Mouse (Mus musculus) forebrain, embryonic 11.5 days (tissue): ENCODE results near the gene Eml6. TPM values are rescaled to one million over a fixed set of nuclear protein-coding genes. Genes with fewer than 3 reads are reported as not detected.
"Not testable (repeated sequence)": the region's sequence is repeated elsewhere in the genome, so short reads cannot be mapped to it uniquely, and the experiment has no call there.

Experiments
- ATAC-seq: fragments of 200-750 bp; cut with Nextera tagmentation; replicated peaks from 2 replicates; pipeline ENCODE4 v1.8.0; 2017; ENCODE audit warnings: moderate TSS enrichment; ENCODE audit not compliant: low FRiP score
- DNase-seq: peaks from one replicate; pipeline ENCODE4 v3.0.0-alpha.2; 2017; ENCODE audit warnings: low spot score
- H3K27ac ChIP-seq: fragments of 300-500 bp; sonication (generic); 2 replicates; pipeline ENCODE4 v1.5.1; 2014; ENCODE audit warnings: low read depth, low read length
- H3K27me3 ChIP-seq: fragments of 300-500 bp; sonication (generic); 2 replicates; pipeline ENCODE4 v1.6.1; 2014; ENCODE audit warnings: mild to moderate bottlenecking, low read length, mixed read lengths; ENCODE audit not compliant: control insufficient read depth, insufficient read depth
- H3K36me3 ChIP-seq: fragments of 300-500 bp; sonication (generic); 2 replicates; pipeline ENCODE4 v1.6.1; 2014; ENCODE audit warnings: mild to moderate bottlenecking, low read length, moderate library complexity, mixed read lengths; ENCODE audit not compliant: control insufficient read depth, insufficient read depth
- H3K4me1 ChIP-seq: fragments of 300-500 bp; sonication (generic); replicated peaks from 2 replicates; pipeline ENCODE4 v1.6.1; 2014; ENCODE audit warnings: low read length, mixed read lengths; ENCODE audit not compliant: control insufficient read depth, insufficient read depth
- H3K4me2 ChIP-seq: fragments of 300-500 bp; sonication (generic); 2 replicates; pipeline ENCODE4 v1.6.1; 2014; ENCODE audit warnings: low read depth, mild to moderate bottlenecking, low read length, moderate library complexity, mixed read lengths; ENCODE audit not compliant: severe bottlenecking
- H3K4me3 ChIP-seq: fragments of 300-500 bp; sonication (generic); 2 replicates; pipeline ENCODE4 v1.5.1; 2014; ENCODE audit warnings: low read depth, low read length
- H3K9ac ChIP-seq: fragments of 300-500 bp; sonication (generic); 2 replicates; pipeline ENCODE4 v1.6.1; 2014; ENCODE audit warnings: low read length
- H3K9me3 ChIP-seq: fragments of 300-500 bp; sonication (generic); 2 replicates; pipeline ENCODE4 v1.6.1; 2016; ENCODE audit warnings: low read length, mixed read lengths; ENCODE audit not compliant: control insufficient read depth
- WGBS: fragments of 180-500 bp; shearing (Covaris S2); extraction: QIAGEN DNeasy Blood & Tissue Kit; methylation state at CpG from one replicate; pipeline ENCODE4 v1.1.7; 2014; 5-methylcytosine and 5-hydroxymethylcytosine counted together
- polyA plus RNA-seq: library from polyadenylated mRNA; unstranded; fragments of >200 nt; fragmentation: Nextera tagmentation; extraction: Ambion mirVana; gene quantifications from 2 replicates; pipeline ENCODE4 v1.2.1, GENCODE M21; 2014

The Eml6 gene
- polyA plus RNA-seq, 1 experiment from 2014 or later = 0.76 TPM

DNA sequence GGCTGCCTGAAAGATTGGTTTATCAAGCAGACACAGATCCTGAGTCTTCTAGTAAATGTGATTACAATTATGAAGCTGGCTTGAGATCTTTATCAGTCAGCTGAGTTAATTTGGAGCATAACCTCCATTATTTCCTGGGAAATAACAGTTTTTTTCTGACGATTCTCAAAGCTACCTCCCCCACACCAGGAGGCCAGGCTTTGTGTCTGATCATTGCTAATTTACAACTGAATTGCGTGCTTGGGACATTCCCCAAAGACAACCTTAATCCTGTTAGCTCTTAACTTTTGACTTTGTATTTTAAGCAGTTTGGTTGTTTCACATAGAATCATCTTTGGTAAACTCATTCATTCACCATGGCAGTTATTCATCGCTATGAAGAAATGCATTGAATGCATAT is 148.6 kb downstream of the Eml6 start:
- no peaks in the 10 kb centered on the region for H3K27me3 ChIP-seq
- no peak for DNase-seq
- 31% methylated on average over 3 of the region's 3 CpGs for WGBS

GRCm38 (mm10) chr11:29874781-29875180 is 151.1 kb downstream of the Eml6 start:
- not testable (repeated sequence) for ATAC-seq
- 70% methylated on average over 1 of the region's 1 CpGs for WGBS

More for the DNA sequence above, 148.6 kb downstream of the Eml6 start:
- no peak overlapping the region for H3K27ac ChIP-seq
- H3K4me3 ChIP-seq = no peak overlapping the region
- H3K9ac ChIP-seq = no peak overlapping the region
- no peak for ATAC-seq
- no peaks in the 10 kb centered on the region for H3K36me3 ChIP-seq
- H3K9me3 ChIP-seq = no peaks in the 10 kb centered on the region
- H3K4me1 ChIP-seq = no peaks in the 10 kb centered on the region
- H3K4me2 ChIP-seq = no peak overlapping the region

GRCm38 (mm10) chr11:29870174-29870573 is 155.7 kb downstream of the Eml6 start:
- H3K27me3 ChIP-seq = no peaks in the 10 kb centered on the region
- H3K9me3 ChIP-seq = no peaks in the 10 kb centered on the region
- no peaks in the 10 kb centered on the region for H3K36me3 ChIP-seq
- no peak for ATAC-seq
- H3K4me1 ChIP-seq = no peaks in the 10 kb centered on the region
- no peak overlapping the region for H3K27ac ChIP-seq
- no peak overlapping the region for H3K4me2 ChIP-seq
- no peak overlapping the region for H3K4me3 ChIP-seq
- no peak overlapping the region for H3K9ac ChIP-seq
- DNase-seq = no peak
- WGBS = 87% methylated on average over 2 of the region's 2 CpGs

More at GRCm38 (mm10) chr11:29874781-29875180, 151.1 kb downstream of the Eml6 start:
- H3K9ac ChIP-seq, H3K27ac ChIP-seq, H3K4me3 ChIP-seq, DNase-seq, H3K4me1 ChIP-seq, H3K4me2 ChIP-seq, H3K27me3 ChIP-seq, H3K36me3 ChIP-seq, H3K9me3 ChIP-seq: not testable (repeated sequence)

- Histone ChIP-seq H3K36me3 (no peaks in the 10 kb centered on the region), H3K27me3 (no peaks in the 10 kb centered on the region), H3K27ac (no peak overlapping the region), H3K4me3 (no peak overlapping the region), H3K4me1 (0 out of 2 replicates have a peak, but pooled peaks cover 2% of the 10 kb centered on the region), H3K4me2 (no peak overlapping the region), H3K9me3 (no peaks in the 10 kb centered on the region), H3K9ac (no peak overlapping the region)
- ATAC-seq (no peak), DNase-seq (no peak)
Observed at GRCm38 (mm10) chr11:29864269-29864668, 161.6 kb downstream of the Eml6 start.

GRCm38 (mm10) chr11:29861750-29862397 is 164.0 kb downstream of the Eml6 start:
- Histone ChIP-seq H3K9ac (no peak overlapping the region), H3K36me3 (no peaks in the 10 kb centered on the region), H3K9me3 (no peaks in the 10 kb centered on the region), H3K27me3 (no peaks in the 10 kb centered on the region), H3K4me1 (0 out of 2 replicates have a peak, but pooled peaks cover 2% of the 10 kb centered on the region), H3K4me2 (no peak overlapping the region), H3K27ac (no peak overlapping the region), H3K4me3 (no peak overlapping the region)
- DNase-seq = peak; percentile 58
- 34% methylated on average over 2 of the region's 2 CpGs for WGBS
- ATAC-seq = peak; percentile 66

DNA sequence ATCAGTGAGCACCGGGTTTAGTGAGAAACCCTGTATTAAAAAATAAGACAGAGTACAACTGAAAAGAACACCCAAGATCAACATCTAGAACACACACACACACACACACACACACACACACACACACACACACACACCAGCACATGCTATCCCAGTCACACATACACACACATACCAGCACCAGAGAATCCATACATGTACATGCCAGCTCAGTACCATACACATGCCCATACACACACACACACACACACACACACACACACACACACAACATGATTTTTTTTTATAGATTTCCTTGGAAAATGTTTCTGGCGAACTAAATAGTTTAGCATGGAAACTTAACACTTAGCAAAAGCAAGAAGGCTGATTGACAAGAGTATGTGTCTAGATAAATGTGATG is 164.8 kb downstream of the Eml6 start:
- DNase-seq = no peak
- no peak overlapping the region for H3K4me3 ChIP-seq
- no peak overlapping the region for H3K27ac ChIP-seq
- H3K27me3 ChIP-seq = no peaks in the 10 kb centered on the region
- WGBS = 69% methylated on average over 2 of the region's 2 CpGs
- H3K4me1 ChIP-seq = 0 out of 2 replicates have a peak, but pooled peaks cover 2% of the 10 kb centered on the region
- no peak for ATAC-seq
- H3K4me2 ChIP-seq = no peak overlapping the region
- H3K9ac ChIP-seq = no peak overlapping the region
- no peaks in the 10 kb centered on the region for H3K9me3 ChIP-seq
- H3K36me3 ChIP-seq = no peaks in the 10 kb centered on the region

DNA sequence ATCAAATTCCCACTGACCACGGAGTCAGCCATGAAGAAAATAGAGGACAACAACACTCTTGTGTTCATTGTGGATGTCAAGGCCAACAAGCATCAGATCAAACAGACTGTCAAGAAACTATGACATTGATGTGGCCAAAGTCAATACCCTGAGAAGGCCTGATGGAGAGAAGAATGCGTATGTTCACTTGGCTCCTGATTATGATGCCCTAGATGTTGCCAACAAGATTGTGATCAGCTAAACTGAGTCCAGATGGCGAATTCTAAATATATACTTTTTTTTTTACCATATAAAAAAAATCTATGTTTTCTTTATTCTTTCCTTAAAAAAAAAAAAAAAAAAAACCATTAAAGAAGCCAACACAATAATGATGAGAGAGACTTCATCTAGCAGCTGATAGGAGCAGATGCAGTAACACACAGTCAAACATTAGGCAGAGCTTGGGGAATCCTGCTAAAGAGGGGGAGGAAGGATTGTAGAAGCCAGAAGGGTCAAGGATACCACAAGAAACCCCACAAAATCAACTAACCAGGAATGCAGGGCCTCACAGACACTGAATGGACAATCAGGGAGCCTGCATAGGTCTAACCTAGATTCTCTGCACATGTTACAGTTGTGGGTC is 185.1 kb downstream of the Eml6 start:
- Histone ChIP-seq H3K9ac (no peak overlapping the region), H3K4me3 (no peak overlapping the region), H3K36me3 (no peaks in the 10 kb centered on the region), H3K4me2 (no peak overlapping the region), H3K27ac (no peak overlapping the region), H3K4me1 (no peaks in the 10 kb centered on the region), H3K9me3 (no peaks in the 10 kb centered on the region), H3K27me3 (no peaks in the 10 kb centered on the region)
- 90% methylated on average over 3 of the region's 3 CpGs for WGBS
- DNase-seq (no peak), ATAC-seq (no peak)

DNA sequence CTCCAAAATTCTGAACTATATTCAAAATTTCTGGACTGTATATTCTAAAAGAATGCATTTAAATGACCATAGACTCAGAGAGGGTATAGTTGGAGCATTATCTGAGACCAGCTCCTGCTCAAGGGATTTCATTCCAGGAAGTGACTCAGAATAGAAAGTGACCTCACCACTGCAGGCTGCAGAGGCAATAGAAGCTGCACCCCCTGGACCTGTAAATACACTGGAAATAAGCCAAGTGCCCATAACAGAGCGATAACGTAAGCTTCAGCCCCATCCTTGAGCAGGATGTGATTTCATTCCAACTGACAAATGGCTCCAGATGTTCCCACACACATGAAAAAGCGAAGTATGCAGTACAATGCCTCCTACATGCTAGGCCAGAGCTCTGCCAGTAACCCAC is 186.1 kb downstream of the Eml6 start:
- Histone ChIP-seq H3K27ac (no peak overlapping the region), H3K36me3 (no peaks in the 10 kb centered on the region), H3K9me3 (no peaks in the 10 kb centered on the region), H3K4me1 (no peaks in the 10 kb centered on the region), H3K4me3 (no peak overlapping the region), H3K4me2 (no peak overlapping the region), H3K9ac (no peak overlapping the region), H3K27me3 (no peaks in the 10 kb centered on the region)
- ATAC-seq = no peak
- 78% methylated on average over 3 of the region's 3 CpGs for WGBS
- no peak for DNase-seq

GRCm38 (mm10) chr11:29837066-29837465 is 188.8 kb downstream of the Eml6 start:
- Histone ChIP-seq H3K27me3 (no peaks in the 10 kb centered on the region), H3K9me3 (no peaks in the 10 kb centered on the region), H3K4me2 (no peak overlapping the region), H3K27ac (no peak overlapping the region), H3K4me1 (no peaks in the 10 kb centered on the region), H3K36me3 (no peaks in the 10 kb centered on the region), H3K4me3 (no peak overlapping the region), H3K9ac (no peak overlapping the region)
- DNase-seq (no peak), ATAC-seq (no peak)
